Mouse (Mus musculus) liver, embryonic 14.5 days (tissue): ENCODE measurements around the gene Gpr158.

Source experiments
- CTCF ChIP-seq: IDR thresholded peaks from 2 replicates; pipeline ENCODE4 v1.5.1; 2016; ENCODE audit warnings: antibody characterized with exemption, low read depth, control low read depth
- EP300 ChIP-seq: IDR thresholded peaks from 2 replicates; pipeline ENCODE4 v1.6.1; 2016; ENCODE audit warnings: antibody characterized with exemption, low read depth

GRCm38 (mm10) chr2:21497965-21498364 is 130.6 kb downstream of the Gpr158 start:
- TF ChIP-seq CTCF: no peak
- TF ChIP-seq EP300: no peak
